Mouse (Mus musculus): ENCODE measurements at regions not wholly inside any gene's neighbourhood (a gene's known extent, or its start where the extent isn't known, plus 50 kb on each side); places are given as distances from the start of the nearest gene placed in this dataset.

DNA sequence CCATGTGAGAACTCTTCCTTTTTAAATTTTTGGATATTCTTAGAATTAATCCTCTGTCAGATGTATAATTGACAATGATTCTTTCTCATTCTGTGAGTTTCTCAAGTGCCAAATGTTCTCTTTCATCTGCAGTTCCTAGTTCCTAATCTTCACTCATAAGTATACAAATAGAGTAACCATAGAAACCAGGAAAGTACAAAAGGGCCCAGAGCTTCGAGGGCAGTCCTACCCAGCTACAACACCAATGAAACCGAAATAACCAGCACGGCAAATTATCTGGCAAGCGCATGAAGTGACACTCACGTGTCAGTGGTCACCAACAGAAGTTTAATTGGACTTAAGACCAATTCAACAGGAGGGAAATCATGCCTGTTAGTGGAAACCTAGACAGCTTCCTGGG is 121.5 kb upstream of the Ctnnd2 start:
- TF ChIP-seq CTCF (IDR thresholded peaks at IDR 0.05; ENCODE audit: borderline replicate concordance, extremely low read depth, insufficient read depth, insufficient read length) (no peak), POLR2A (IDR thresholded peaks at IDR 0.05; ENCODE audit: borderline replicate concordance, extremely low read depth, insufficient read depth, insufficient read length, poor library complexity, severe bottlenecking) (no peak)

All from brain, embryonic 14.5 days (tissue).